Mouse (Mus musculus) frontal cortex, postnatal 25 days (tissue): ENCODE results near the gene Mmp23.
A peak's percentile ranks its signal among the peaks of the same experiment; 100 is the strongest.

Source experiments
- DNase-seq, 2 experiments: peaks; one replicate each; pipeline ENCODE4 v3.0.0; 2022; ENCODE audit warnings: low spot score in 2 of 2

Mmp23 gene

GRCm38 (mm10) chr4:155601091-155601996, 51.8 kb downstream of the Mmp23 start, which contains the start of gene Slc35e2:
Slc35e2 (plus strand) TSS chr4:155601416.
- DNase-seq: peak; percentile 92 to 96
